Mouse (Mus musculus) brain, embryonic 14.5 days (tissue): ENCODE measurements around the gene Fam174b.

Experiments used
- CTCF ChIP-seq: fragments of 200-500 bp; IDR thresholded peaks from 2 replicates; pipeline ENCODE4 v1.5.1; 2012; ENCODE audit warnings: inconsistent platforms, mild to moderate bottlenecking, moderate library complexity, borderline replicate concordance; ENCODE audit not compliant: insufficient read depth, insufficient read length; ENCODE audit errors: extremely low read depth
- POLR2A ChIP-seq: fragments of 200-500 bp; IDR thresholded peaks from 2 replicates; pipeline ENCODE4 v1.6.1; 2012; ENCODE audit warnings: mild to moderate bottlenecking, inconsistent platforms, borderline replicate concordance; ENCODE audit not compliant: poor library complexity, insufficient read depth, insufficient read length, severe bottlenecking; ENCODE audit errors: extremely low read depth

- TF ChIP-seq POLR2A: no peak
- no peak for TF ChIP-seq CTCF
These were observed 24.6 kb downstream of the Fam174b start for GRCm38 (mm10) chr7:73764679-73765078.
